Mouse (Mus musculus) hindlimb bud, embryonic 11.5 days (tissue): ENCODE data around the gene Pknox2.

Source experiments
- DNase-seq: peaks from one replicate; pipeline ENCODE4 v3.0.0-alpha.2; 2012; ENCODE audit warnings: low read depth, low spot score; ENCODE audit errors: extremely low spot score

Gene Pknox2

GRCm38 (mm10) chr9:36950271-36951132 lies 196.7 kb downstream of the Pknox2 start:
- DNase-seq: no peak

- DNase-seq: no peak
These were observed 199.0 kb downstream of the Pknox2 start for GRCm38 (mm10) chr9:36948181-36948580.

- no peak for DNase-seq
These were observed 200.0 kb downstream of the Pknox2 start for GRCm38 (mm10) chr9:36947056-36947694.

- no peak for DNase-seq
These were observed 202.4 kb downstream of the Pknox2 start for GRCm38 (mm10) chr9:36944843-36945242.

GRCm38 (mm10) chr9:36942561-36942960 lies 204.6 kb downstream of the Pknox2 start:
- DNase-seq: no peak

- no peak for DNase-seq
These were observed 205.1 kb downstream of the Pknox2 start for GRCm38 (mm10) chr9:36942131-36942530.

GRCm38 (mm10) chr9:36941565-36941964 lies 205.6 kb downstream of the Pknox2 start:
- DNase-seq: peak; percentile 53

- DNase-seq: peak; percentile 73
These were observed 208.6 kb downstream of the Pknox2 start for GRCm38 (mm10) chr9:36938601-36939078.

GRCm38 (mm10) chr9:36933813-36934493 lies 213.3 kb downstream of the Pknox2 start:
- peak; percentile 60 for DNase-seq

- no peak for DNase-seq
These were observed 214.0 kb downstream of the Pknox2 start for GRCm38 (mm10) chr9:36932950-36933812.

- no peak for DNase-seq
These were observed 215.6 kb downstream of the Pknox2 start for GRCm38 (mm10) chr9:36931657-36932056.

GRCm38 (mm10) chr9:36923753-36924152 lies 223.5 kb downstream of the Pknox2 start:
- no peak for DNase-seq

- no peak for DNase-seq
These were observed 225.3 kb downstream of the Pknox2 start for GRCm38 (mm10) chr9:36921718-36922415.

- DNase-seq: no peak
These were observed 227.7 kb downstream of the Pknox2 start for GRCm38 (mm10) chr9:36919472-36919871.

GRCm38 (mm10) chr9:36918582-36918981 lies 228.6 kb downstream of the Pknox2 start:
- no peak for DNase-seq

- DNase-seq: peak; percentile 18
These were observed 230.3 kb downstream of the Pknox2 start for GRCm38 (mm10) chr9:36916915-36917314.

GRCm38 (mm10) chr9:36916362-36916761 lies 230.8 kb downstream of the Pknox2 start:
- DNase-seq: peak; percentile 56

GRCm38 (mm10) chr9:36905452-36905851 lies 241.8 kb downstream of the Pknox2 start:
- DNase-seq: no peak

- DNase-seq: no peak
These were observed 246.7 kb downstream of the Pknox2 start for GRCm38 (mm10) chr9:36900464-36900863.

GRCm38 (mm10) chr9:36898560-36898959 lies 248.6 kb downstream of the Pknox2 start:
- no peak for DNase-seq
